Mouse (Mus musculus): ENCODE data around the gene Pced1b. TPM values are rescaled to one million over a fixed set of nuclear protein-coding genes. Genes with fewer than 3 reads are reported as not detected.
"Not testable (repeated sequence)": the region's sequence is repeated elsewhere in the genome, so short reads cannot be mapped to it uniquely, and the experiment has no call there.

The Pced1b gene
- 5.5 and 8.7 TPM in 2 replicates for polyA plus RNA-seq (2014; fragmentation: Nextera tagmentation; extraction: Ambion mirVana)

- TF ChIP-seq CTCF (IDR thresholded peaks at IDR 0.05; ENCODE audit: low read depth), result no peak
- Histone ChIP-seq H3K9ac (peak within 1 kb of the TSS; percentile 88), H3K27me3 (ENCODE audit: insufficient read depth, low read length) (peaks cover 16% of the 10 kb centered on the region), H3K4me2 (peak within 1 kb of the TSS; percentile 86), H3K36me3 (ENCODE audit: insufficient read depth) (no peaks in the 10 kb centered on the region), H3K9me3 (ENCODE audit: low read depth, low read length) (no peaks in the 10 kb centered on the region), H3K4me1 (ENCODE audit: insufficient read depth) (no peaks in the 10 kb centered on the region), H3K4me3 (ENCODE audit: low read depth, low read length) (peak within 1 kb of the TSS; percentile 71), H3K27ac (ENCODE audit: low read depth) (peak within 1 kb of the TSS; percentile 76)
- ATAC-seq (ENCODE audit: insufficient read depth) (peak; percentile 87), DNase-seq (peak; percentile 76)
- WGBS, result under 1% methylated on average over 108 of the region's 125 CpGs
Measured at GRCm38 (mm10) chr15:97246911-97247790, at the start of gene Pced1b, which contains the start of gene Amigo2. Gene Pced1b (plus strand): TSS chr15:97247107. Gene Amigo2 (minus strand): TSS chr15:97247287.

- Histone ChIP-seq H3K27ac (ENCODE audit: low read depth) (no peak overlapping the region), H3K4me3 (ENCODE audit: low read depth, low read length) (no peak overlapping the region), H3K9ac (no peak overlapping the region), H3K4me2 (no peak overlapping the region), H3K4me1 (ENCODE audit: insufficient read depth) (no peaks in the 10 kb centered on the region), H3K9me3 (ENCODE audit: low read depth, low read length) (no peaks in the 10 kb centered on the region), H3K36me3 (ENCODE audit: insufficient read depth) (no peaks in the 10 kb centered on the region), H3K27me3 (ENCODE audit: insufficient read depth, low read length) (no peaks in the 10 kb centered on the region)
- TF ChIP-seq CTCF (IDR thresholded peaks at IDR 0.05; ENCODE audit: low read depth), result no peak
- ATAC-seq (ENCODE audit: insufficient read depth) (no peak), DNase-seq (no peak)
- 77% methylated on average over 3 of the region's 3 CpGs for WGBS
Measured at GRCm38 (mm10) chr15:97204889-97205288, 42.0 kb upstream of the Pced1b start.

- Histone ChIP-seq H3K4me2 (no peak overlapping the region), H3K36me3 (ENCODE audit: insufficient read depth) (no peaks in the 10 kb centered on the region), H3K4me1 (ENCODE audit: insufficient read depth) (no peaks in the 10 kb centered on the region), H3K9me3 (ENCODE audit: low read depth, low read length) (no peaks in the 10 kb centered on the region), H3K27ac (ENCODE audit: low read depth) (no peak overlapping the region), H3K4me3 (ENCODE audit: low read depth, low read length) (no peak overlapping the region), H3K27me3 (ENCODE audit: insufficient read depth, low read length) (no peaks in the 10 kb centered on the region), H3K9ac (no peak overlapping the region)
- no peak for TF ChIP-seq CTCF (IDR thresholded peaks at IDR 0.05; ENCODE audit: low read depth)
- DNase-seq (no peak), ATAC-seq (ENCODE audit: insufficient read depth) (no peak)
- WGBS, result 87% methylated on average over 10 of the region's 10 CpGs
Measured at GRCm38 (mm10) chr15:97205776-97206175, 41.1 kb upstream of the Pced1b start.

DNA sequence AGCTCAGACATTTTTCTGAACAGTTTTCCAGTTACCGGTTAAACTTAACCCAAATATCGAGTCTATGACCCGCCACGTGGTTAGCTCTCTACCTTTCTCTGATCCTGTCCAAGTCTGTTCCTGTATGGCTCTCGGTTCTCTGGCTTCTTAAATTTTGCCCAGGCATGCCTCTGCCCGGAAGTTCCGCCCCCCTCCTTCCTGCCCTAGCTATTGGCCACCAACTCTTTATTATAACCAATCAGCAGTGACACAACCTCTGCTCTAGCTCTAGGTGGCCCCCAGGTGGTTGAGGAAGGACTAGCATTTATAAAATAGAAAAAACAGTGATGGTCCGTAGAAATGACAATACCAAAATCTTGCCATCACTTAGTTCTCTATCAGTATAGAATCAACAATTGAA is 40.4 kb upstream of the Pced1b start:
- H3K4me3 ChIP-seq (ENCODE audit: low read depth, low read length), result no peak overlapping the region
- TF ChIP-seq CTCF (IDR thresholded peaks at IDR 0.05; ENCODE audit: low read depth), result no peak
- no peaks in the 10 kb centered on the region for H3K4me1 ChIP-seq (ENCODE audit: insufficient read depth)
- no peak overlapping the region for H3K27ac ChIP-seq (ENCODE audit: low read depth)
- H3K36me3 ChIP-seq (ENCODE audit: insufficient read depth), result no peaks in the 10 kb centered on the region
- H3K9me3 ChIP-seq (ENCODE audit: low read depth, low read length), result no peaks in the 10 kb centered on the region
- no peaks in the 10 kb centered on the region for H3K27me3 ChIP-seq (ENCODE audit: insufficient read depth, low read length)
- DNase-seq (no peak), ATAC-seq (ENCODE audit: insufficient read depth) (no peak)
- H3K4me2 ChIP-seq, result no peak overlapping the region
- WGBS, result 92% methylated on average over 8 of the region's 8 CpGs
- no peak overlapping the region for H3K9ac ChIP-seq

DNA sequence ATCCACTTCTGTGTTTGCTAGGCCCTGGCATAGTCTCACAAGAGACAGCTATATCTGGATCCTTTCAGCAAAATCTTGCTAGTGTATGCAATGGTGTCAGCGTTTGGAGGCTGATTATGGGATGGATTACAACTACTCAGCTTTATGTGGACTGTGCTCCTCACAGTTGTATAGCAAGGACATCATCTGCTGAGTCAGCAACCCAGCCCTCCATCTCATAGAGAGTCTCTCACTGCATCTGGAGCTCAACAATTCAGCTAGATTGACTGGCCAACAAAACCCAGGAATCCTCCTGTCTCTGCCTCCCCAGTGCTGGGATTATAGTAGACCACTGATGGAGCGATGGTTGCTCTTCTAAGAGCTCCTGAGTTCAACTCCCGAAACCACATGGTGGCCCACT is 37.2 kb upstream of the Pced1b start:
- not testable (repeated sequence) for ATAC-seq (ENCODE audit: insufficient read depth); H3K4me3 ChIP-seq (ENCODE audit: low read depth, low read length); H3K4me2 ChIP-seq; H3K27ac ChIP-seq (ENCODE audit: low read depth); H3K4me1 ChIP-seq (ENCODE audit: insufficient read depth); H3K9me3 ChIP-seq (ENCODE audit: low read depth, low read length); H3K36me3 ChIP-seq (ENCODE audit: insufficient read depth); H3K27me3 ChIP-seq (ENCODE audit: insufficient read depth, low read length); H3K9ac ChIP-seq; DNase-seq
- WGBS, result 87% methylated on average over 3 of the region's 3 CpGs

DNA sequence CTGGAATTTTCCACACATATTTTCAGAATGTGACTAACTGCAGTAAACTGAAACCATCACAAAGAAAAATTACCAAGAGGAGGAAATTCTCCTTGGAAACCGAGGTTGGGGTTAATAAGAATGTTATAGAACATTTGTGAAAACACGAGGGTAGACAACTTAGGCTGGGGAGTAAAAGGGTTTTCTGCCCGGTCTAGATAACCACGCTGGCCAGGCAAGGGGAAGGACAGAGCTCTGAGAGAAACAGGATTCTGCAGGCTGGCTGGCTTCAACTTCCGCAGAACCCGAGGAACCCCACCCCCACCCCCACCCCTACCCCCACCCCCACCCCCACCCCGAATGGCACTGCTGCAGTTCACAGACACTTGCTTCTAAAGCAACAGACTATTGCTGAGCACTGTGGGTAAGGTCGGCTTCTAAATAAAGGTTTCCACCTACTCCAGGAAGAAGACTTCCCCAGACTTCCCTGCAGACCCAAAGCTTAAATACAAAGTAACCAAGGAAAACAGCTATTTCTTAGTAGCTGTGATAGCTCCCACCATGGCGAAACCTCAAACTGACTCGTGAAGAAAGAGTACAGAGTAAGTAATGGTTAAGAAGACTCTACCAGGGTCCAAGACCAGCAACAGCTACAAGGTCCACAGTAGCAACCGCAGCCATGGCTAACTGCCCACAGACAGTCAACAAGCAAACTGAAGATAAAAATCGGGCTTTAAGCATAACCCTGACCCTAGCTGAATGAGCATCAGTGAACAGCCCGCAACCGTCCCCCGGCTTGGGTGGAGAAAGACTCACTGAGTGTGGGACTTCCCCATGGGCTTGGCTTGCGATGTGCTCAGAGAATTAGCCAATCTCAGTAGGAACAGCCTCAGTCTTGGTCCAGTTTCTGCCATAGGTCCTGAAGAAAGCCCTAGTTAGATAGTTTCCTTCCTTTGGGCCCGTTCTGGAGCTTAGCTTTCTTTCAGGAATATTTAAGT is 34.1 kb upstream of the Pced1b start:
- ATAC-seq (ENCODE audit: insufficient read depth) (no peak), DNase-seq (no peak)
- whole genome bisulfite sequencing, result 72% methylated on average over 17 of the region's 17 CpGs
- Histone ChIP-seq H3K9ac (no peak overlapping the region), H3K9me3 (ENCODE audit: low read depth, low read length) (no peaks in the 10 kb centered on the region), H3K27ac (ENCODE audit: low read depth) (no peak overlapping the region), H3K4me1 (ENCODE audit: insufficient read depth) (no peaks in the 10 kb centered on the region), H3K4me2 (no peak overlapping the region), H3K27me3 (ENCODE audit: insufficient read depth, low read length) (no peaks in the 10 kb centered on the region), H3K36me3 (ENCODE audit: insufficient read depth) (no peaks in the 10 kb centered on the region), H3K4me3 (ENCODE audit: low read depth, low read length) (no peak overlapping the region)
- no peak for TF ChIP-seq CTCF (IDR thresholded peaks at IDR 0.05; ENCODE audit: low read depth)

GRCm38 (mm10) chr15:97216843-97217242 is 30.1 kb upstream of the Pced1b start:
- TF ChIP-seq CTCF (IDR thresholded peaks at IDR 0.05; ENCODE audit: low read depth), result no peak
- DNase-seq, result no peak
- Histone ChIP-seq H3K27ac (ENCODE audit: low read depth) (no peak overlapping the region), H3K27me3 (ENCODE audit: insufficient read depth, low read length) (no peaks in the 10 kb centered on the region), H3K9me3 (ENCODE audit: low read depth, low read length) (no peaks in the 10 kb centered on the region), H3K4me1 (ENCODE audit: insufficient read depth) (no peaks in the 10 kb centered on the region), H3K36me3 (ENCODE audit: insufficient read depth) (no peaks in the 10 kb centered on the region), H3K4me2 (no peak overlapping the region), H3K9ac (no peak overlapping the region), H3K4me3 (ENCODE audit: low read depth, low read length) (no peak overlapping the region)
- 95% methylated on average over 5 of the region's 5 CpGs for WGBS
- ATAC-seq (ENCODE audit: insufficient read depth), result no peak

Data from lung, embryonic 14.5 days (tissue).